In genomic region chr10:81014393-81015384, GRCm38 (mm10) we compare ENCODE assay signal across 8 mouse cellular contexts. TPM values are rescaled to one million over a fixed set of nuclear protein-coding genes. Genes with fewer than 3 reads are reported as not detected.
DNase-seq lines count a peak whose midpoint lies in the region; ATAC-seq lines count a peak whose summit lies in the region.

TSS of gene Gng7 (minus strand) at chr10:81014945.

- no peaks in the 10 kb centered on the region for H3K4me1 ChIP-seq in brown adipose tissue, adult 24 weeks (ENCODE audit: control insufficient read depth, insufficient read depth, insufficient read length, low read length)
- H3K4me1 ChIP-seq in heart, embryonic 13.5 days, result peaks cover 5% of the 10 kb centered on the region
- peaks cover 24% of the 10 kb centered on the region for H3K4me1 ChIP-seq in liver, embryonic 12.5 days
- H3K4me1 ChIP-seq in stomach, embryonic 15.5 days, result peaks cover 6% of the 10 kb centered on the region

- H3K36me3 ChIP-seq in heart, embryonic 13.5 days, result no peaks in the 10 kb centered on the region
- no peaks in the 10 kb centered on the region for H3K36me3 ChIP-seq in liver, embryonic 12.5 days
- no peaks in the 10 kb centered on the region for H3K36me3 ChIP-seq in stomach, embryonic 15.5 days

- 11% methylated on average over 31 of the region's 31 CpGs for WGBS in heart, embryonic 13.5 days
- WGBS in liver, embryonic 12.5 days (ENCODE audit: insufficient replicate concordance), result 10% methylated on average over 31 of the region's 31 CpGs
- WGBS in stomach, embryonic 15.5 days, result 9% methylated on average over 31 of the region's 31 CpGs

- H3K4me3 ChIP-seq in brown adipose tissue, adult 24 weeks (ENCODE audit: insufficient read depth, low read depth, low read length), result peak within 1 kb of the TSS; percentile 48
- peak within 1 kb of the TSS; percentile 35 for H3K4me3 ChIP-seq in heart, embryonic 13.5 days
- H3K4me3 ChIP-seq in liver, embryonic 12.5 days, result peak within 1 kb of the TSS; percentile 29
- H3K4me3 ChIP-seq in stomach, embryonic 15.5 days (replicated peaks), result peak within 1 kb of the TSS; percentile 44

- no peak within 1 kb of the TSS for H3K27ac ChIP-seq in brown adipose tissue, adult 24 weeks (replicated peaks; ENCODE audit: low read depth, low read length)
- no peak within 1 kb of the TSS for H3K27ac ChIP-seq in heart, embryonic 13.5 days (replicated peaks)
- no peak within 1 kb of the TSS for H3K27ac ChIP-seq in liver, embryonic 12.5 days
- no peak within 1 kb of the TSS for H3K27ac ChIP-seq in stomach, embryonic 15.5 days

- peak; percentile 90 for DNase-seq in CD4-positive, CD25-positive, alpha-beta regulatory T cell, adult 2 months (ENCODE audit: low read depth, low spot score)
- DNase-seq in fat pad, adult 2 months (ENCODE audit: extremely low read depth, low read depth, low spot score), result peak; percentile 61
- DNase-seq in kidney, postnatal 10 days, result peak; percentile 97
- peak; percentile 91 to 95 for DNase-seq in natural killer cell, adult 2 months (ENCODE audit: low spot score in 2 of 2)

- ATAC-seq in heart, embryonic 13.5 days (ENCODE audit: extremely low read depth, insufficient number of reproducible peaks, low FRiP score, low TSS enrichment), result peak; percentile 80
- peak; percentile 92 for ATAC-seq in liver, embryonic 12.5 days
- ATAC-seq in stomach, embryonic 15.5 days (ENCODE audit: insufficient read depth, low FRiP score, low read depth), result peak; percentile 95

- H3K4me2 ChIP-seq in heart, embryonic 13.5 days, result peak within 1 kb of the TSS; percentile 61
- H3K4me2 ChIP-seq in liver, embryonic 12.5 days, result peak within 1 kb of the TSS; percentile 64
- peak within 1 kb of the TSS; percentile 56 for H3K4me2 ChIP-seq in stomach, embryonic 15.5 days

- peaks cover 24% of the 10 kb centered on the region; the same call in 1 of the 2 replicates for H3K27me3 ChIP-seq in heart, embryonic 13.5 days (replicated peaks)
- peaks cover 32% of the 10 kb centered on the region; the same call in 1 of the 2 replicates for H3K27me3 ChIP-seq in liver, embryonic 12.5 days (replicated peaks)
- H3K27me3 ChIP-seq in stomach, embryonic 15.5 days (replicated peaks), result 0 out of 2 replicates have a peak, but pooled peaks cover 3% of the 10 kb centered on the region

- no peaks in the 10 kb centered on the region for H3K9me3 ChIP-seq in heart, embryonic 13.5 days
- no peaks in the 10 kb centered on the region for H3K9me3 ChIP-seq in liver, embryonic 12.5 days (replicated peaks)
- no peaks in the 10 kb centered on the region for H3K9me3 ChIP-seq in stomach, embryonic 15.5 days

- peak within 1 kb of the TSS; percentile 61 for H3K9ac ChIP-seq in heart, embryonic 13.5 days
- no peak within 1 kb of the TSS for H3K9ac ChIP-seq in liver, embryonic 12.5 days
- peak within 1 kb of the TSS; percentile 4; the same call in 1 of the 2 replicates for H3K9ac ChIP-seq in stomach, embryonic 15.5 days

RNA-seq across cellular contexts. Expression of gene Gng7, which starts in this region (rescaled TPM):
- polyA plus RNA-seq in brown adipose tissue, adult 24 weeks (2012; ENCODE audit: insufficient read depth, insufficient read length, missing spikeins), result 6.4 and 9.0 TPM in 2 replicates
- polyA plus RNA-seq in heart, embryonic 13.5 days (2015; fragmentation: Nextera tagmentation; extraction: Ambion mirVana), result 1.4 TPM in 2 replicates
- 0.80 and 0.81 TPM in 2 replicates for polyA plus RNA-seq in liver, embryonic 12.5 days (2016; fragmentation: Nextera tagmentation; extraction: Ambion mirVana)
- polyA plus RNA-seq in stomach, embryonic 15.5 days (2015; fragmentation: Nextera tagmentation; extraction: Ambion mirVana), result 4.8 and 4.9 TPM in 2 replicates

Comparison
In these comparisons a context has a peak if more than half of its experiments do, and no peak if none do; other contexts are left out.
1. Peak in ATAC-seq, H3K4me3 ChIP-seq and H3K4me2 ChIP-seq in liver, embryonic 12.5 days; RNA of the gene not detected or under 1 TPM.